Mouse (Mus musculus) Patski (cell line): ENCODE measurements around the gene Cpa3. TPM values are rescaled to one million over a fixed set of nuclear protein-coding genes. Genes with fewer than 3 reads are reported as not detected.
A peak's percentile ranks its signal among the peaks of the same experiment; 100 is the strongest.

Source experiments
- ATAC-seq: fragments of 100-300 bp; one replicate; pipeline ENCODE4 v1.8.0; 2021
- CTCF ChIA-PET: fragments of 350-600 bp; sonication (Branson Sonifier 250); formaldehyde crosslinking; loops from one replicate; lab custom pipeline; 2022; ENCODE audit warnings: inconsistent platforms; lab: Charles Lee
- POLR2A ChIA-PET: fragments of 350-600 bp; sonication (Branson Sonifier 250); formaldehyde crosslinking; loops from one replicate; lab custom pipeline; 2022; ENCODE audit warnings: antibody characterized with exemption, inconsistent platforms; lab: Charles Lee
- DNase-seq: peaks from one replicate; pipeline ENCODE4 v3.0.0-alpha.2; 2011; ENCODE audit warnings: low read depth, low spot score
- H3K27me3 ChIP-seq: fragments of 371-371 bp; one replicate; pipeline ENCODE4 v1.5.1; 2021
- CTCF ChIP-seq: fragments of 100-300 bp; IDR thresholded peaks from one replicate; pipeline ENCODE4 v1.5.1; 2021
- in situ Hi-C: fragments of 300-500 bp; cut with MboI; formaldehyde crosslinking; loops from 3 replicates; pipeline ENCODE4 v1.11.1; 2018; ENCODE audit warnings: low pct_unique_long_range_greater_than_20kb, mixed read lengths
- polyA plus RNA-seq: library from polyadenylated mRNA; unstranded; gene quantifications from one replicate; pipeline ENCODE4 v1.2.3, GENCODE M21; 2021

Cpa3 gene
- not detected for polyA plus RNA-seq

GRCm38 (mm10) chr3:20242050-20242449 is at the start of gene Cpa3:
Cpa3 (minus strand) TSS chr3:20242181.
- ChIA-PET CTCF (no interaction called here), POLR2A (no interaction called here)
- peaks cover 10% of the 10 kb centered on the region for H3K27me3 ChIP-seq
- TF ChIP-seq CTCF: no peak
- in situ Hi-C loops: no loop called here
- DNase-seq (no peak), ATAC-seq (no peak)

GRCm38 (mm10) chr3:20291370-20291769 is 49.4 kb upstream of the Cpa3 start:
- CTCF ChIA-PET: interaction anchor here (0.7 kb wide), 1 partner anchor 20 kb away, joined by 3 read pairs; no protein-coding TSS in a partner anchor
- POLR2A ChIA-PET: no interaction called here
- DNase-seq (no peak), ATAC-seq (no peak)
- H3K27me3 ChIP-seq: peaks cover 11% of the 10 kb centered on the region
- no peak for TF ChIP-seq CTCF
- in situ Hi-C loops: no loop called here

GRCm38 (mm10) chr3:20288761-20289160 is 46.8 kb upstream of the Cpa3 start:
- POLR2A ChIA-PET: no interaction called here
- in situ Hi-C loops: no loop called here
- ATAC-seq (no peak), DNase-seq (no peak)
- peaks cover 11% of the 10 kb centered on the region for H3K27me3 ChIP-seq
- no peak for TF ChIP-seq CTCF
- CTCF ChIA-PET: no interaction called here

- CTCF ChIA-PET: no interaction called here
- in situ Hi-C loops: no loop called here
- no peak for TF ChIP-seq CTCF
- POLR2A ChIA-PET: no interaction called here
- peaks cover 5% of the 10 kb centered on the region for H3K27me3 ChIP-seq
- ATAC-seq (no peak), DNase-seq (no peak)
These were observed 39.8 kb upstream of the Cpa3 start for GRCm38 (mm10) chr3:20281796-20282195.

GRCm38 (mm10) chr3:20275633-20276032 is 33.7 kb upstream of the Cpa3 start, which contains the start of gene Cpb1:
Cpb1 (minus strand) TSS chr3:20275733.
- CTCF ChIA-PET: no interaction called here
- H3K27me3 ChIP-seq: peaks cover 56% of the 10 kb centered on the region
- POLR2A ChIA-PET: no interaction called here
- in situ Hi-C loops: no loop called here
- no peak for TF ChIP-seq CTCF
- DNase-seq (no peak), ATAC-seq (no peak)

- DNase-seq: no peak
- CTCF ChIA-PET: interaction anchor here (0.9 kb wide), 1 partner anchor 19 kb away, joined by 3 read pairs; no protein-coding TSS in a partner anchor
- no peak for ATAC-seq
These were observed 12.8 kb upstream of the Cpa3 start for GRCm38 (mm10) chr3:20254566-20255479.

GRCm38 (mm10) chr3:20243913-20244312 is 1.9 kb upstream of the Cpa3 start:
- DNase-seq: no peak
- no peak for ATAC-seq
- peaks cover 10% of the 10 kb centered on the region for H3K27me3 ChIP-seq
- POLR2A ChIA-PET: no interaction called here
- no peak for TF ChIP-seq CTCF
- CTCF ChIA-PET: no interaction called here
- in situ Hi-C loops: no loop called here

More at GRCm38 (mm10) chr3:20254566-20255479, 12.8 kb upstream of the Cpa3 start:
- TF ChIP-seq CTCF: peak; percentile 11
- peaks cover 37% of the 10 kb centered on the region for H3K27me3 ChIP-seq
- POLR2A ChIA-PET: no interaction called here
- in situ Hi-C loops: no loop called here

- CTCF ChIA-PET: interaction anchor here (1.9 kb wide), 1 partner anchor 10 kb away, joined by 4 read pairs; no protein-coding TSS in a partner anchor
- in situ Hi-C loops: no loop called here
- TF ChIP-seq CTCF: no peak
- ATAC-seq: no peak
- POLR2A ChIA-PET: no interaction called here
- no peak for DNase-seq
- peaks cover 19% of the 10 kb centered on the region for H3K27me3 ChIP-seq
These were observed 2.2 kb downstream of the Cpa3 start for GRCm38 (mm10) chr3:20239741-20240140.

GRCm38 (mm10) chr3:20236965-20237364 is 5.0 kb downstream of the Cpa3 start:
- H3K27me3 ChIP-seq: peaks cover 20% of the 10 kb centered on the region
- no peak for ATAC-seq
- ChIA-PET POLR2A (no interaction called here), CTCF (no interaction called here)
- DNase-seq: no peak
- TF ChIP-seq CTCF: no peak
- in situ Hi-C loops: no loop called here

- CTCF ChIA-PET: no interaction called here
- POLR2A ChIA-PET: no interaction called here
- ATAC-seq (no peak), DNase-seq (no peak)
- in situ Hi-C loops: no loop called here
- peaks cover 62% of the 10 kb centered on the region for H3K27me3 ChIP-seq
- no peak for TF ChIP-seq CTCF
These were observed 13.0 kb downstream of the Cpa3 start for GRCm38 (mm10) chr3:20229027-20229426.

GRCm38 (mm10) chr3:20225429-20225828 is 16.6 kb downstream of the Cpa3 start:
- POLR2A ChIA-PET: no interaction called here
- in situ Hi-C loops: no loop called here
- DNase-seq (no peak), ATAC-seq (no peak)
- CTCF ChIA-PET: no interaction called here
- no peak for TF ChIP-seq CTCF
- H3K27me3 ChIP-seq: peaks cover 67% of the 10 kb centered on the region
